Mouse (Mus musculus) forebrain, embryonic 10.5 days (tissue): Measurements from ENCODE around the gene Bbs9. TPM values are rescaled to one million over a fixed set of nuclear protein-coding genes. Genes with fewer than 3 reads are reported as not detected.

Experiments used
- DNase-seq: peaks from one replicate; pipeline ENCODE4 v3.0.0-alpha.2; 2017; ENCODE audit warnings: low spot score; ENCODE audit errors: extremely low spot score
- H3K27ac ChIP-seq: fragments of 300-500 bp; sonication (generic); 2 replicates; pipeline ENCODE4 v1.5.1; 2016; ENCODE audit warnings: mild to moderate bottlenecking
- H3K27me3 ChIP-seq: fragments of 300-500 bp; sonication (generic); 2 replicates; pipeline ENCODE4 v1.6.1; 2016; ENCODE audit warnings: mild to moderate bottlenecking; ENCODE audit not compliant: poor library complexity, severe bottlenecking
- H3K36me3 ChIP-seq: fragments of 300-500 bp; sonication (generic); replicated peaks from 2 replicates; pipeline ENCODE4 v1.6.1; 2016; ENCODE audit warnings: mild to moderate bottlenecking, moderate library complexity
- H3K4me1 ChIP-seq: fragments of 300-500 bp; sonication (generic); 2 replicates; pipeline ENCODE4 v1.6.1; 2016
- H3K4me3 ChIP-seq: fragments of 300-500 bp; sonication (generic); 2 replicates; pipeline ENCODE4 v1.5.1; 2016; ENCODE audit warnings: mild to moderate bottlenecking, moderate library complexity
- H3K9me3 ChIP-seq: fragments of 300-500 bp; sonication (generic); 2 replicates; pipeline ENCODE4 v1.6.1; 2016; ENCODE audit warnings: mild to moderate bottlenecking, moderate library complexity
- WGBS: fragments of 180-500 bp; shearing (Covaris S2); methylation state at CpG from one replicate; pipeline ENCODE4 v1.1.7; 2016; 5-methylcytosine and 5-hydroxymethylcytosine counted together
- polyA plus RNA-seq: library from polyadenylated mRNA; unstranded; fragments of >200 nt; fragmentation: Nextera tagmentation; extraction: Ambion mirVana; gene quantifications from 2 replicates; pipeline ENCODE4 v1.2.1, GENCODE M21; 2016

Gene Bbs9
- polyA plus RNA-seq, 1 experiment from 2014 or later, result 14.6 TPM

- H3K36me3 ChIP-seq, result no peaks in the 10 kb centered on the region
- H3K4me3 ChIP-seq, result no peak overlapping the region
- no peaks in the 10 kb centered on the region for H3K9me3 ChIP-seq
- DNase-seq, result no peak
- H3K27me3 ChIP-seq, result peaks cover 11% of the 10 kb centered on the region; the same call in 1 of the 2 replicates
- 30% methylated on average over 6 of the region's 6 CpGs for WGBS
- peaks cover 27% of the 10 kb centered on the region for H3K4me1 ChIP-seq
- H3K27ac ChIP-seq, result no peak overlapping the region
Measured at GRCm38 (mm10) chr9:22820646-22821185, 345.2 kb downstream of the Bbs9 start.

GRCm38 (mm10) chr9:22822770-22823169 lies 347.3 kb downstream of the Bbs9 start:
- no peak for DNase-seq
- Histone ChIP-seq H3K27me3 (peaks cover 17% of the 10 kb centered on the region; the same call in 1 of the 2 replicates), H3K36me3 (no peaks in the 10 kb centered on the region), H3K27ac (no peak overlapping the region), H3K4me3 (no peak overlapping the region), H3K4me1 (peaks cover 34% of the 10 kb centered on the region), H3K9me3 (no peaks in the 10 kb centered on the region)
- WGBS, result 89% methylated on average over 5 of the region's 5 CpGs

- WGBS, result 68% methylated on average over 3 of the region's 3 CpGs
- Histone ChIP-seq H3K4me3 (no peak overlapping the region), H3K27me3 (peaks cover 17% of the 10 kb centered on the region; the same call in 1 of the 2 replicates), H3K27ac (no peak overlapping the region), H3K36me3 (no peaks in the 10 kb centered on the region), H3K9me3 (no peaks in the 10 kb centered on the region), H3K4me1 (peaks cover 34% of the 10 kb centered on the region)
- DNase-seq, result no peak
Measured at GRCm38 (mm10) chr9:22823856-22824255, 348.3 kb downstream of the Bbs9 start.

GRCm38 (mm10) chr9:22824910-22825309 lies 349.4 kb downstream of the Bbs9 start:
- Histone ChIP-seq H3K4me1 (peaks cover 34% of the 10 kb centered on the region), H3K27me3 (peaks cover 17% of the 10 kb centered on the region; the same call in 1 of the 2 replicates), H3K27ac (0 out of 2 replicates have a peak overlapping the region, but pooled peaks have one; percentile 25), H3K36me3 (no peaks in the 10 kb centered on the region), H3K9me3 (no peaks in the 10 kb centered on the region), H3K4me3 (no peak overlapping the region)
- WGBS, result 29% methylated on average over 8 of the region's 8 CpGs
- no peak for DNase-seq

GRCm38 (mm10) chr9:22826571-22826990 lies 351.1 kb downstream of the Bbs9 start:
- Histone ChIP-seq H3K36me3 (no peaks in the 10 kb centered on the region), H3K9me3 (no peaks in the 10 kb centered on the region), H3K27me3 (peaks cover 17% of the 10 kb centered on the region; the same call in 1 of the 2 replicates), H3K4me3 (no peak overlapping the region), H3K27ac (no peak overlapping the region), H3K4me1 (peaks cover 29% of the 10 kb centered on the region)
- no peak for DNase-seq
- 50% methylated on average over 3 of the region's 3 CpGs for WGBS

- Histone ChIP-seq H3K9me3 (no peaks in the 10 kb centered on the region), H3K27ac (no peak overlapping the region), H3K4me3 (no peak overlapping the region), H3K27me3 (peaks cover 17% of the 10 kb centered on the region; the same call in 1 of the 2 replicates), H3K36me3 (no peaks in the 10 kb centered on the region), H3K4me1 (peaks cover 29% of the 10 kb centered on the region)
- no peak for DNase-seq
- WGBS, result 84% methylated on average over 2 of the region's 2 CpGs
Measured at GRCm38 (mm10) chr9:22827176-22827770, 351.8 kb downstream of the Bbs9 start.

DNA sequence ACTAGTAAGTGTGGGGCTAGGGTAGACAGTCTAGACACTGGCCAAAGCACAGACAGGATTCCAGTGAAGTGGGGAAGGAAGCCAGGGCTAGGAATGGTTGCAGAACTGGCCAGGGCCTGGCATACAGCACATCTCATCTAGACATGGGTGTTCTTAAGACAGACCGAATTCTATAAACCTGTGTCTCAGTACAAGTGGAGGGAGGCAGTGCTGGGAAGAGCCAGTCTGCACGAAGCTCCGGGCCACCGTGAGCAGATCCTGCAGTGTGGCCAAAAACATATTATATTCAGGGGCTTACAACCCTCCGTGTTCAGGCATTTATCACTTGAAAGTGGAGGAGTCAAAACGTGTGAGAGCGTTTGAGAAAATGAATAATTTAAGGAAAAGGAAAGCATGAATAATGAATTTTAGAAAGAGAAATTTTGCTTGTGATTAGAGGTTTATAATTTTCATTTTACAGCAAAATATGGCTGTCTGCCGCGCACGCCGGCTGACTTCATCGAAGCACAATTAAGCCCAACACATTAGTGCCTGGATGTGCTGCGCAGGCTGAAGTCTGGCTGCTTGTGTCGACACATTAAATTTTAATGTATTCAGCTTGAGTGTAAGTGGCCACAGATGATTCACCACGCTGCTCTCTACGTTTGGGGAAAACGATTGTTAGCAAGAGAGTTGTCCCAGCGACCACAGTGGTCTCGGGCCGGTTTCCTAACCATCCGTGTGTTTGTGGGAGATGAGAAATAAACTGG lies 353.9 kb downstream of the Bbs9 start:
- 95% methylated on average over 21 of the region's 21 CpGs for WGBS
- Histone ChIP-seq H3K27me3 (peaks cover 14% of the 10 kb centered on the region; the same call in 1 of the 2 replicates), H3K36me3 (no peaks in the 10 kb centered on the region), H3K4me3 (no peak overlapping the region), H3K9me3 (no peaks in the 10 kb centered on the region), H3K4me1 (peaks cover 33% of the 10 kb centered on the region), H3K27ac (no peak overlapping the region)
- no peak for DNase-seq

- 91% methylated on average over 1 of the region's 1 CpGs for WGBS
- Histone ChIP-seq H3K27ac (no peak overlapping the region), H3K36me3 (no peaks in the 10 kb centered on the region), H3K4me3 (no peak overlapping the region), H3K4me1 (peaks cover 37% of the 10 kb centered on the region), H3K9me3 (no peaks in the 10 kb centered on the region), H3K27me3 (no peaks in the 10 kb centered on the region)
- no peak for DNase-seq
Measured at GRCm38 (mm10) chr9:22834994-22835512, 359.5 kb downstream of the Bbs9 start.

DNA sequence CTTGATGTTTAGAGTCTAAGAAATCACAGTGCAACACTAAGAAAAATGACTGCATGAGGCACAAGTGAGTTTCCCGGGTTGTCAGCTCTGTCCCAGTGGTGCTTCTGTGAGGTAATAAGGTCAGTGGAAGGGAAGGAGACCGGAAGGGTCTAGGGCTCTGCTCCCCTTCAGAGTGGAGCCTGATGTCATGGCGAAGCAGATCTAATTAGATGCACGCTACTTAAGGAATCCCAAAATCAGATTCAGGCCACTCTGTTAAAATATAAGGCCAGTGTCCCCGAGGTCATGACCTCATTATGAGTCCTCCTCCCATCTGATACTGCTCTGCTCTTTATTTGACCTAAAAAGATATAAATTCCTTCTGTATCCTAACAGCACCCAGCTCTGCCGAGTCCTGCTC lies 361.5 kb downstream of the Bbs9 start:
- WGBS, result 29% methylated on average over 6 of the region's 6 CpGs

GRCm38 (mm10) chr9:22837702-22838210 lies 362.2 kb downstream of the Bbs9 start:
- DNase-seq, result no peak
- Histone ChIP-seq H3K36me3 (no peaks in the 10 kb centered on the region), H3K9me3 (no peaks in the 10 kb centered on the region), H3K4me1 (peaks cover 30% of the 10 kb centered on the region), H3K27me3 (no peaks in the 10 kb centered on the region), H3K4me3 (no peak overlapping the region), H3K27ac (peak overlapping the region; percentile 79)
- 22% methylated on average over 4 of the region's 4 CpGs for WGBS

More for the DNA sequence above, 361.5 kb downstream of the Bbs9 start:
- H3K9me3 ChIP-seq, result no peaks in the 10 kb centered on the region
- peak overlapping the region; percentile 79 for H3K27ac ChIP-seq
- no peak overlapping the region for H3K4me3 ChIP-seq
- no peak for DNase-seq
- no peaks in the 10 kb centered on the region for H3K36me3 ChIP-seq
- H3K27me3 ChIP-seq, result no peaks in the 10 kb centered on the region
- H3K4me1 ChIP-seq, result peaks cover 30% of the 10 kb centered on the region

DNA sequence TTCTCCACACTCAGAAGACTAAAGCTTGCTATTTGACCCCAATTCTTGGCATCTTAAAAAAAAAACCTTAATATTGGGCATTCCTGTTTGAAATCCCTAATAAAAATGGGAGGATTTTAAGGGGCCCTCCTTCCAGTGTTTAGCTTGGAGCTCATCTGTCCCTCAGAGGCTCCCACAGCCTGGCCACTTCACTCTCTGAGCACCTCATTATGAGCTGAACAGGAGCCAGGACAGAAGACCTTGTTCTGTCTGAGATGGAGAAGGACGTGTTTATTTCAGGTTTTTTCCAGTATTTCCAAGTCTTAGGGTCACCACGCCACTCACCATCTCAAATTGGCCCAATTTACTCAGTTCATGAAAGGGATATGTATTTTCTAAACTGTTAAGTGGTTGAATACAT lies 370.5 kb downstream of the Bbs9 start:
- no peak overlapping the region for H3K4me3 ChIP-seq
- no peaks in the 10 kb centered on the region for H3K36me3 ChIP-seq
- WGBS, result 93% methylated on average over 2 of the region's 2 CpGs
- H3K9me3 ChIP-seq, result no peaks in the 10 kb centered on the region
- DNase-seq, result no peak
- no peaks in the 10 kb centered on the region for H3K4me1 ChIP-seq
- no peak overlapping the region for H3K27ac ChIP-seq
- no peaks in the 10 kb centered on the region for H3K27me3 ChIP-seq

DNA sequence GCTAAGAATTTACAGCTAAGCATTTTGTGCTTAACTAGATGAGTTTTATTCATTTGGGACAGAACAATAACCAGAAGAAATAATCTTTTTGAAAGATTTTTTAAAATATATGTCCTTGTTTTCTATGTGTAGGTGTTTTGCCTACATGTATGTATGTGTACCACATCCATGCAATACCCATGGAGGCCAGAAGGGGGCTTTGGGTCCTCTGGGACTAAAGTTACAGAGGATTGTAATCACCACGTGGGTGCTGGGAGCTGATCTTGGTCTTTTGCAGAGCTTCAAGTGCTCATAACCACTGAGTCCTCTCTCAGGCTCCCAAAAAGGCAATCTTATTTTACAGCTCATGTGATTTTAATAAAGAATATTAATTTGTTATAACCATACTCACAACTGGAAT lies 371.3 kb downstream of the Bbs9 start:
- no peak for DNase-seq
- Histone ChIP-seq H3K9me3 (no peaks in the 10 kb centered on the region), H3K27ac (no peak overlapping the region), H3K4me1 (no peaks in the 10 kb centered on the region), H3K36me3 (no peaks in the 10 kb centered on the region), H3K27me3 (no peaks in the 10 kb centered on the region), H3K4me3 (no peak overlapping the region)
- 72% methylated on average over 1 of the region's 1 CpGs for WGBS
